Mouse (Mus musculus) liver, adult 2 months (tissue): Measurements from ENCODE around the gene Cbarp.
A peak's percentile ranks its signal among the peaks of the same experiment; 100 is the strongest.

Experiments
- CTCF ChIP-seq: fragments of 200-500 bp; IDR thresholded peaks from 2 replicates; pipeline ENCODE4 v1.5.1; 2011; ENCODE audit warnings: low read depth, low read length, control low read depth
- POLR2A ChIP-seq: fragments of 200-500 bp; IDR thresholded peaks from 2 replicates; pipeline ENCODE4 v1.6.1; 2011; ENCODE audit warnings: low read length, control low read depth; ENCODE audit not compliant: insufficient read depth; ENCODE audit errors: extremely low read depth

DNA sequence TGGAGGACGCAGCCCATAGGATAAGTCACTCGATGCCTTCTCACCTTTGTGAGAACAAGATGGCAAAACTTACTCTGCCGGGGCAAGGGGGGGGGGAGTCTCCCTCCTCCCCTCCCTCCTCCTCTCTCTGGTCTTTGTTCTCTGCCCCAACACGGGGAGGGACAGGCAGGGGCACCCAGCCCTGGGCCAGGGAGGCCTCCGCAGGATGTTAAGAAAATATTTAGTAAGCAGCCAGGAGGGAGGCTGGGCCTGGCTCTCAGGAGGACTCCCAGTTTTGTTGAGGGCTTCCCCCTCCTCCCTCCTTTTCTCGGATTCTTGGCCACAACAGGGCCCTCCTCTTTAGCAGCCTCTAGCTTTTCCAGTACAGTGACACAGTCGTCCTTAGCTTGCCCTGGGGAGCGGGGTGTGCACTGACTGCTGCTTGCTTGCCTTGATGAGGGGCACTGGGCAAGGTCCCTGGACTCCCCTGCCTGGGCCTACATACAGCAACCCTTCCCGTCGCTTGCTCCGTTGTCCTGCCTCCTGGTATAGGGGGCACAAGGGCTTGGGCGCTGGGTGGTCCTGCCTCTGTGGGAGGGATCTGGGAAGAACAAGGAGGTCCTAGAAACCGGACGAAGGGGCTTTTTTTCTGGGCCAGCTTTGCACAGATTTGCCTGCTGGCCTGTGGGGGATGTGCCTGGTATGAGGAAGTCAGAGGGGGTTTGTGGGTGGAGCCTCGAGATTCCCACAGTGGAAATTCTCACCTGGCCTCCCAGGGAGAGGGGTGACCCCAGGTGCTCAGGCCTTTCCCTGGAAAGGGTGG is 11.6 kb upstream of the Cbarp start:
- 0 out of 2 replicates have a peak, but pooled peaks have one; percentile 11 for TF ChIP-seq POLR2A
- TF ChIP-seq CTCF = no peak
